Mouse (Mus musculus) ES-E14 (cell line): ENCODE measurements around the gene 1700001K19Rik. TPM values are rescaled to one million over a fixed set of nuclear protein-coding genes. Genes with fewer than 3 reads are reported as not detected.

Experiments used
- DNase-seq: peaks from one replicate; pipeline ENCODE4 v3.0.0-alpha.2; 2013; ENCODE audit warnings: low read depth, low spot score
- H3K27ac ChIP-seq: 2 replicates; pipeline ENCODE4 v1.5.1; 2012; ENCODE audit warnings: low read depth, mild to moderate bottlenecking, low read length, moderate library complexity, mixed read lengths; ENCODE audit not compliant: poor library complexity, insufficient read depth, severe bottlenecking
- H3K36me3 ChIP-seq: 2 replicates; pipeline ENCODE4 v1.6.1; 2012; ENCODE audit warnings: mild to moderate bottlenecking, low read length, moderate library complexity, mixed read lengths; ENCODE audit not compliant: control insufficient read depth, poor library complexity, insufficient read depth, severe bottlenecking
- H3K4me1 ChIP-seq, 2 experiments: fragments of 150-350 bp in 1 of 2; sonication (generic) in 1 of 2; 2 replicates each; pipeline ENCODE4 v1.6.1; 2012; ENCODE audit warnings: low read length in 2 of 2, mild to moderate bottlenecking in 1 of 2, mixed read lengths in 1 of 2; ENCODE audit not compliant: control insufficient read depth in 2 of 2, insufficient read depth in 2 of 2, poor library complexity in 1 of 2
- H3K4me3 ChIP-seq, 2 experiments: fragments of 150-350 bp in 1 of 2; sonication (generic) in 1 of 2; 2 replicates each; pipeline ENCODE4 v1.5.1; 2012; ENCODE audit warnings: low read length in 2 of 2, low read depth in 1 of 2, mild to moderate bottlenecking in 1 of 2, mixed read lengths in 1 of 2; ENCODE audit not compliant: insufficient read depth in 1 of 2, poor library complexity in 1 of 2, severe bottlenecking in 1 of 2
- H3K9ac ChIP-seq: 2 replicates; pipeline ENCODE4 v1.6.1; 2012; ENCODE audit warnings: low read depth, mild to moderate bottlenecking, low read length, mixed read lengths; ENCODE audit not compliant: poor library complexity, insufficient read depth, severe bottlenecking
- H3K9me3 ChIP-seq: fragments of 150-350 bp; sonication (generic); 2 replicates; pipeline ENCODE4 v1.6.1; 2012; ENCODE audit warnings: low read depth, mild to moderate bottlenecking, low read length; ENCODE audit not compliant: control insufficient read depth, insufficient read depth
- CHD2 ChIP-seq: IDR thresholded peaks from 2 replicates; pipeline ENCODE4 v1.6.1; 2014; ENCODE audit warnings: mild to moderate bottlenecking, low read depth, low read length, inconsistent platforms
- HCFC1 ChIP-seq: IDR thresholded peaks from 2 replicates; pipeline ENCODE4 v1.6.1; 2012; ENCODE audit warnings: low read length, inconsistent platforms, borderline replicate concordance; ENCODE audit not compliant: insufficient read depth
- MAFK ChIP-seq: IDR thresholded peaks from 2 replicates; pipeline ENCODE4 v1.6.1; 2014; ENCODE audit warnings: mild to moderate bottlenecking, low read depth, low read length, inconsistent platforms; ENCODE audit not compliant: insufficient read depth
- ZC3H11A ChIP-seq: IDR thresholded peaks from 2 replicates; pipeline ENCODE4 v1.6.1; 2012; ENCODE audit warnings: low read depth, mild to moderate bottlenecking, inconsistent platforms, low read length, borderline replicate concordance
- ZNF384 ChIP-seq: IDR thresholded peaks from 2 replicates; pipeline ENCODE4 v1.6.1; 2012; ENCODE audit warnings: low read depth, low read length, inconsistent platforms
- in situ Hi-C, 2 experiments: fragments of 600-800 bp; cut with MboI; formaldehyde crosslinking; loops; one replicate each; pipeline ENCODE4 v1.15.1; 2025; ENCODE audit warnings: low sequenced_read_pairs in 2 of 2, inconsistent platforms in 1 of 2; ENCODE audit not compliant: unreplicated experiment in 2 of 2
- total RNA-seq: library from RNA; depleted of rRNA; stranded (reverse); fragments of 300-350 nt; gene quantifications from 2 replicates; pipeline ENCODE4 v1.2.3, GENCODE M21; 2012

1700001K19Rik gene
- total RNA-seq, 1 experiment, result not detected

GRCm38 (mm10) chr12:110687894-110688734 lies 5.7 kb upstream of the 1700001K19Rik start:
- H3K4me3 ChIP-seq, result no peak overlapping the region
- TF ChIP-seq ZNF384 (0 out of 2 replicates have a peak, but pooled peaks have one; percentile 15), MAFK (no peak)
- H3K9me3 ChIP-seq, result no peaks in the 10 kb centered on the region
- H3K9ac ChIP-seq, result no peak overlapping the region
- peak overlapping the region; percentile 78 for H3K27ac ChIP-seq
- peak; percentile 72 for DNase-seq
- H3K4me1 ChIP-seq, result peaks cover 0 to 4% of the 10 kb centered on the region in 2 experiments; a peak in 2 of 4 replicates
- in situ Hi-C loops, result loop anchor here in 1 of 2 experiments (10.0 to 25.0 kb wide), 2 partner anchors 273 to 849 kb away; partner anchors contain the start of gene Eif5
- peaks cover 22% of the 10 kb centered on the region for H3K36me3 ChIP-seq

GRCm38 (mm10) chr12:110683580-110683979 lies 1.2 kb upstream of the 1700001K19Rik start:
- in situ Hi-C loops, result loop anchor here in 1 of 2 experiments (10.0 to 25.0 kb wide), 2 partner anchors 269 to 854 kb away; partner anchors contain the start of gene Eif5
- Histone ChIP-seq H3K9ac (no peak overlapping the region), H3K9me3 (no peaks in the 10 kb centered on the region), H3K4me1 (peaks cover 0 to 8% of the 10 kb centered on the region in 2 experiments; a peak in 2 of 4 replicates), H3K36me3 (no peaks in the 10 kb centered on the region; the same call in 1 of the 2 replicates), H3K27ac (no peak overlapping the region), H3K4me3 (no peak overlapping the region)
- TF ChIP-seq HCFC1 (no peak), MAFK (no peak), ZC3H11A (no peak), CHD2 (no peak), ZNF384 (no peak)
- no peak for DNase-seq

- Histone ChIP-seq H3K4me3 (no peak overlapping the region), H3K36me3 (no peaks in the 10 kb centered on the region), H3K27ac (no peak overlapping the region), H3K9me3 (no peaks in the 10 kb centered on the region), H3K4me1 (peaks cover 0 to 10% of the 10 kb centered on the region in 2 experiments; a peak in 1 of 4 replicates), H3K9ac (no peak overlapping the region)
- no peak for DNase-seq
- in situ Hi-C loops, result loop anchor here in 1 of 2 experiments (10.0 to 25.0 kb wide), 2 partner anchors 267 to 855 kb away; partner anchors contain the start of gene Eif5
- no peak for TF ChIP-seq ZC3H11A
- TF ChIP-seq MAFK, result no peak
- no peak for TF ChIP-seq ZNF384
- TF ChIP-seq CHD2, result no peak
- no peak for TF ChIP-seq HCFC1
These were observed 541 bp downstream of the 1700001K19Rik start for GRCm38 (mm10) chr12:110681878-110682277.

GRCm38 (mm10) chr12:110681191-110681590 lies 1.2 kb downstream of the 1700001K19Rik start:
- no peak for DNase-seq
- H3K9ac ChIP-seq, result no peak overlapping the region
- no peaks in the 10 kb centered on the region for H3K9me3 ChIP-seq
- no peak overlapping the region for H3K27ac ChIP-seq
- in situ Hi-C loops, result loop anchor here in 1 of 2 experiments (10.0 to 25.0 kb wide), 2 partner anchors 266 to 856 kb away; partner anchors contain the start of gene Eif5
- no peak for TF ChIP-seq ZC3H11A
- TF ChIP-seq CHD2, result no peak
- no peak for TF ChIP-seq MAFK
- TF ChIP-seq HCFC1, result no peak
- TF ChIP-seq ZNF384, result no peak
- peaks cover 0 to 10% of the 10 kb centered on the region in 2 experiments; a peak in 1 of 4 replicates for H3K4me1 ChIP-seq
- no peak overlapping the region for H3K4me3 ChIP-seq
- no peaks in the 10 kb centered on the region for H3K36me3 ChIP-seq
